Mouse (Mus musculus) adrenal gland, postnatal 25 days (tissue): ENCODE data around the gene Washc4. TPM values are rescaled to one million over a fixed set of nuclear protein-coding genes. Genes with fewer than 3 reads are reported as not detected.

Experiments used
- DNase-seq: peaks from one replicate; pipeline ENCODE4 v3.0.0; 2021; ENCODE audit warnings: mixed read lengths
- total RNA-seq: library from RNA; stranded (reverse); gene quantifications from 2 replicates; pipeline ENCODE4 v1.2.3, GENCODE M21; 2021

The Washc4 gene
- total RNA-seq, 1 experiment from 2014 or later: 26.5 TPM

DNA sequence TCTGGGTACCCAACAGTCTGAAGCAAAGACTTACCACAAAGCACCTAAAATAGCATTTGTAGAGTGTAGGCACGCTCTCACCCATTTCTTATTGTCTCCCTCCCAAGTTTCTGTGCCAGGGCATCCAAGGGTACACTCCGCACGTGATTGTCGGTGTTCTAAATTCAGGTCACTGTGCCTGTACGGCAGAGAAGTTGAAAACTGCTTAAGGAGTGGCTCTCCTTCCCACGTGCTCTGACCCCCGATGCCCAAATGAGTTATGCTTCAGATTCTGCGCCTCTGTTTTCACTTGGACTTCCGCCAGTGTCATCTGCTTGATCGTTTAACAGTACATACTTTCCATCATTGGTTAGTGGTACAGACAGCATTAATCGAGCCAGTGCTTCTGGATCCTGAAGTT is 57.1 kb downstream of the Washc4 start:
- no peak for DNase-seq

DNA sequence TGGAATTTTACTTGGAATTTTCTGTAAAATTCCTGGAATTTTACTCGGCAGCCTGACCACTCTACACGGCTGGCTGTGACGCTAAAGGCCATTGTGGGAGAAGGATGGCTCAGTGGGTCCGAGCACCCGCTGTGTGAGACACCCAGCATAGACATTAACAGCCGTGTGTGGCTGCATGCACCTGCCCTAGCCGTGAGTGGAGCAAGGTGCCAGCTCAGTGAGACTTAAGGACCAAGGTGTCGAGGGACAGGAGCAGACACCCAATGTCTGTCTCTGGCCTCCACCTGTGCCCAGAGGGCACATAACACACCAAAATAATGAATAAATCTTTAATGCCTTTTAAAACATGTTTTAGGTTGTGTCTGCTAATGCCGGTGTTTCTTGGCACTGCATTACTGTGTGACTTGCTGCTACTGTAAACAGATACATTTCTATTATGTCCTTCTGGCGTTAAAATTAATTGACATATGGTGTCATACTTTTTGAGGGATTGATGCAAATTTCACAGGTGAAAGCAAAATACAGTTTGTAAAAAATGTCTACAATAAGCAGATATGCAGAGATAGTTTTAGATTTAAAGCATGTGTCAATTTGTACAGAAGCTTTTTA is 60.5 kb downstream of the Washc4 start:
- DNase-seq: no peak

DNA sequence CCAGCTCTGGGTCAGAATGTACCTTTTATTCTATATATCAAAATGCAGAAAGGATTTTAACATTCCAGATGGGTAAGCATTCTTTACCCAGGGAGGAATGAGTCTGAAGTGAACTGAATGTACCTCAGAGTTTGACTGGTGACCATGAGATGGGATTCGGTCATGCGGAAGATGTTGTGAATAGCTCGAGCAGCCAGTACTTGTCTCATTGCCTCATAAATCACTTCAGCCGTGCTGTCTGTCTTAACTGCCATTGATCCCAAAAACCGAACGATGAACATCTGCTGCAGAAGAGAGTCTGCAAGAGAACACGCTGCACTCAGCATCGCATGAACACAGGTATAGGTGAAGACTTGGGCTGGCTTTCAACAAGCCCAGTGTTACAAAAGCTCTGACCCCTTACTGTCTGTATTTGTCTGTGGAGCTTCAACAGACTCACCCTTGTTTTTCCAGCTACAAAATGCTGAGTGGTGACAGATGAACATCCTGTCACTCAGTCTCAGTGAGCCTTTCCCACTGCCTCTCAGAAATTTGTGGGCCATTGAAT is 62.2 kb downstream of the Washc4 start:
- no peak for DNase-seq

DNA sequence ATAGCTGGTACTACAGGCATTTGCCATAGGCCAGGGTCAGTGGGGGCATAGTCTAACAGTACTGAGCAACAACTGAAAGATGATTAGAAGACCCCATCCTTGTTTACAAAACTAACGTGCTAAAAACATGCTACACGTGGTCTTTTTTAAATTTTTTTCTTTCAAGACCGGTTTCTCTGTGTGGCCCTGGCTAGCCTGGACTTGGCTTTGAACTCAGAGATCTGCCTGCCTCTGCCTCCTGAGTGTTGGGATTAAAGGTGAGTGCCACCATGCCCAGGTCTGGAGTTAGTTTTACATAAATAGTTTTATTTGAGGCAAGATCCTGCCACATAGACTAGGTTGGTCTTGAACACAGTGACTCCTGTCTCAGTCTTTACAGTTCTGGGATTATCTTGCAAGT is 63.6 kb downstream of the Washc4 start:
- no peak for DNase-seq

DNA sequence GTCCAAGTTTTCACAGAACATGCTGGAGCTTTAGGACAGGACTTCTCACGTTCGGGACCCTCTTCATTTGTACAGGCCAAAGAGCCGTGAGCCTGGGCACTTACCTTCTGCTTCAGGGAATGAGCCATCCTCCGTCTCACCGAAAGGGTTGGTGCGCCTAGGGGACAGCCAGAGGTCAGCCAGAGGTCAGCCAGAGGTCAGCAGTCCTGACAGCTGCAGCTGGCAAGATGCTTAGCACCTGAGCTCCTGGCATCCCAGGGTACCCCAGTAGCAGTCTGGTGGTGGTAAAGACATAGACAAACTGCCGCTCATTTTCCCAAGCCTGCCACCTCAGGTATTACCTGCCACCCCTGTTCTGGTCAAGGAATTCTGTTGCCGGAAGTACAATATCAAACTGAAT is 65.0 kb downstream of the Washc4 start:
- no peak for DNase-seq

DNA sequence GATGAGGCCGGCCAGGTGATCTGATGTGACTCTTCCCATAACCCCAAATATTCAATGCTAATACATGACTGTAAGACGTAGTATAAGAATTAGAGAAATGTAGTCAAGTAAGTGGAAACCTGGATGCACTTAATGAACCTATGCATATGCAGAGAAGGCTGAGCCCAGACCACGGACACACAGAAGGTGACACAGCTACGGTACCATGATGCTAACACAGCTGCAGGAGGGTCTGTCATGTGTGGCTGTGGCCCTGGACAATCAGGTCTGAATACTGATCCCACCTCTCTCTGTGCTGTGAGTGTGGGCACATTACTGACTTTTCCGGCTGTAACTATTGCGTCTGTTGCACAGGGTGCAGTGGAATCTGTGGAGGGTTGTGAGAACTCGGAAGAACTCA is 67.0 kb downstream of the Washc4 start:
- DNase-seq: no peak

DNA sequence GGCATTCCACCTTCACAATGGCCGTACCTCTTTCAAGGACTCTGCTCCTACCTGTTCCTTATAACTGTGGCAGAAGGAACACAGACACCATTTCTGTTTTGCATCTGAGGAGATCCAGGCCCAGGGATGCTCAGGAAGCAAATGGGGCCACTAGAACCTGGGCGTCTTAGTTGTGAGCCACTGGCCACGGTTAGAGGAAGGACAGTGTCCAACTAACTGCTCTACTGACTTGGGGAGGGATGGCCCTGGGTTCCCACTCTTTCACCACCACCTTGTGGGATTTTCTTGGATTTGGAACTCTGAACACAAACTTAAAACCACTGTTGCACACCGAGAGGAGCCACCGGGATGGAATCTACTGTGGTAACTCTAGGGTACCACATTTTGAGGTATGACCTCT is 68.3 kb downstream of the Washc4 start:
- DNase-seq: no peak

DNA sequence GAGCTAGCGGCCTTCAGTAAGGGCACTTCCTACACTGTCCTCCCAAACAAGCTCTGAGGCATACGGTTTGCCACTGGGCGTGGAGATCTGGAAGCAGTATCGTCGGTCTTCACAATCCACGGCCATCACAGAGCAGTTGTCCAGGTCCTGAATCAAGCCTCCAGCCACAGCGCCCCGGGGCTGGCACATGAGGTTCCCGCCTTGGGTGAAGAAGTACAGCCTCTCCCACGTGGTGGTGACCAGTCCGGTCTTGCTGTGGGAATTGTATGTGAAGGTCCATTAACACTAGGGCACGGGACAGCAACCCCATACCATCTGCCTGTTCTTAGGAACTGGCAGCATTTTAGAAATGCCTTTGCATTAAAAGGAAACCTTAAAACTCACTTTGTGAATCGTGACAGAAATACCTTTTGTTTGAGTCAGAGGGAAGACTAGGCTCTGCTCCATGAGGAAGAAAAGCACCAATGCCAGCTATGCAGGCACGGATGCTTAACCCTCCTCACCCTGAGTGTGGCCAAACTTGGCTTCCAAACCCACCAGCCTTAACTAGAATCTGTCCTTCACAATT is 69.2 kb downstream of the Washc4 start:
- no peak for DNase-seq

DNA sequence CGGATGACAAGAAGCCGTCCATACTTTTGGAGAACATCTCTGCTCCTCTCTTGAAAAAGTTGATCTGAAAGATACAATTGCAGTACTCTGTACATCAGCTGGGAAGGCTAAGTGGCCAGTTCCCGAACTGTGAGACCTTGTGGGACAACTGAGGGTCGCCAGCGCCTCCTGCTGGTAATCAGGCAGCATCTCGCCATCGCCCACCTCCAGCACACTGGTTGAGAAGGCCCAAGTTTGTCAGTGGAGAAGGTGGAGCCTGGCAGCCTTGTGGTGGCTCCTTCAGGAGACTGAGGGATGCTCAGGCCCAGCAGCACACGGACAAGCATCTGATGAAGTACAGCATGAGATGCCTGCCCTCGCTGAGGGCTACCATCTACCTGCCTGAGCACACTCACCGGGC is 73.8 kb downstream of the Washc4 start:
- peak; percentile 34 for DNase-seq

DNA sequence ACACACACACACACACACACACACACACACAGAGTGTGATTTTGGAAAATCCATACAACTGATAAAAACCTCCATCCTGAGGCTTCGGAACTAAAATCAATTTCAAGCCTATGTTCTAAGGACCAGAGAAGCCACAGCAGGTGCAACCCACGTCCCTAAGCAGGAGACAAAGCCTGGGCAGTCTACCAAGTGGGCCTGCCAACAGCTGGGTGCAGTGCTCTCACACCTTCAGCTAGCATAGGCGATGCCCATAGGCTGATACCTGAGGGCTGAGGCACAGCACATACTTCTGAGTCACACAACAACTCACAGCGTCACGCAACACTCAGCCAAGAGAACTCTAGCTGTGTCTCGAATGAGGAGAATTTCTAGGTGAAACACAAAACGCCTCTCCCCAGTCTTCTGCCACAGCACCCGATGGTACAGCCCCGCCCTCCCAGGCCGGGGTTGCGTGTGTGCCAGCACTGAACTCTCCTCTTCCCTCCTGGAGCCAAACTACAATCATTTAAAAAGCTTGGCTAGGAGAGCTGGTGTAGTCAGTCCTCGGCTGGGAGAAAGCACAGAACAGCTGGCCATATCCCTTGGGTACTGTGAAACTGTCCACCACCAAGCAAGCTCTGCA is 75.4 kb downstream of the Washc4 start:
- no peak for DNase-seq

DNA sequence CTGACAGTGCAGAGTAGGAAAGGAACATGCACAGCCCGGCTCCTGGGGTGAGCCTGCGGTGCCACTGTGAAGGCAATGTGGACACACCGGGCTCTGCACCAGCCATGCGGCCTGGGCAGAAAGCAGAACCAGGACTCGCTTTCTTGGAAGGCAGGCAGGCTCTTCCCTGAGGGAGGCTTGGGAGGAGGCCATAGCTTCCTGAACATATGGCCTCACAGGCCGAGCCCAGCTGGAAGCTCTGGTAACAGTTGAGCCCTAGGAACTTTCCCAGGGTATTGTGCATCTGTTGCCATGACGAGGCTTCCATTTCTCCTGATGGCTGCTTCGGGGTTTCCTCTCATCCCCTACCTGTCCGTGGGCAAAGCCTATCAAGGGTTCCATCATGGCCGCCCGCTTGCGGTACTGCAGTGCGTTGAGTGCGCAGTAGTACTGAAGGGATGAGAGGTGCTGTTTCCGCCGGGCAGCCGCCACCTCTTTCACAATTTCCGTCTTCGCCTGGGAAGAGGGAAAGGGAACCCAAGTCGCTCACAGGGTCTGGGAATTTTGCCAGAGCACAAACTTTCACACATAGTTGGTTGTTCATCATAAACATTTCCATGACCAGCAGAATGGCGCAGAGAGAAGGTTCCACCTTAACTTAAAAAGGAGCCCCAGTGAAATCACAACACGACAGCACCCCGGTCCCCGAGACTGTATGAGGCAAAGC is 77.0 kb downstream of the Washc4 start:
- DNase-seq: no peak

DNA sequence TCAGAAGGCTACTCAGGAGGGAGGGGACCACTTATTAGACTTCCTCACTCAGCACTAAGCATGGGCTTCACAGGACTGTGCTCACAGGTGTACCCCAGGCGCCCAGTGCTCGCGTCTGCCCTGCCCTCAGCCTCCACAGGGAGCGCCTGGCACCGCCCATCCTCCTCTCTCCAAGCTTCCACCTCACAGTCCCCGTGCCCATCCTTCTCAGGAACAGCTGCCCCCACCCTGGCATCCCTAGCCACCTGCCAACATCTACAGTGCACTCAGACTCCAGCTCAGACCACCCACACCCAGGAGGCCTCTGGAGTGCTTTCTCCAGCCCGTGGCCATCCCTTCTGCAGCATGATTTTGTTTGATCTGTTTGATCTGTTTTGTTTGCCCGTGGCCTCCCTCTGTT is 80.5 kb downstream of the Washc4 start:
- DNase-seq: no peak

DNA sequence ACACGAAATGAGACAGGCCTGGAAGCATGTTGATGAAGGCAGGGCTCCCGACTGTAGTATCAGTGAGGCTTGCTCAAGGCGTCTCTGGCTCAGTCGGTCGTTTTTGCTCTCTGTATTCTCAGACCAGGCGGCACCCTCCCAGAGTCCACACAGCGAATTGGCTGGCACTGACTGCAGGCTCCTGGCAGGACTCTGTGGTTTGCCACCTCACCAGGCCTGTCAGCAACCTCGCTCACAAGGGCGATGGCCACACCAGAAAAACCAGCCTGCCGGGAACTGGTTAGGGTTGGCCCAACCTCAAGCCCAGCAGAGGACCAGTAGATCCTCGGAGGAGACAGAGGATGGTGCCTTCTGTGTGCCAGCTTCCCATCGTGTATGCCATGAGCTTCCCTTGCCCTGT is 81.3 kb downstream of the Washc4 start:
- no peak for DNase-seq

DNA sequence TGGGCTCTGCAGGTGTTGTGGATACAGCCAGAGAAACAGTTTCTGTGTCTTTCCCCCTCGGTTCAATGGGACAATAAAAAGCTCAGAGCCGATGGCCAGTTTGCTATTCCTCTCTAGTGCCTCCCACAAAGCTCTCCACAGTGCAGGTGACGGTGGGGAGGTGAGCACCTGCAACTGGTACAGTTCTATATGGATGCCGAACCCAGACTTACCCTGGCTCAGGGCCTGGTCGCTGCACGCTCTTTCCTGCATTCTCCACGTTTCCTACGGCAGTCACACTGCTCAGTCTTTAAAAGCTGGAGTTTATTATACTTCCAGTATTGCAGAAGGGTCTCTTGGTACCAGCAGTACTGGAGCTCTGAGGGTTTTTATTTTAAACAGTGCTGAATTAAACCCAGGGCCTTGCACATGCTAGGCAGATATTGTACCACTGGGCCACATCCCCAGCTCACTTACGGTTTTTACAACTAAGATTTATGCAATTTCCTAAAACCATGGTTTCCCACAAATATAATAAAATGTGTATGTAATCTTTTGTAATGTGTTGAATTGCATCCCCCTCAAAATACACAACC is 83.6 kb downstream of the Washc4 start:
- DNase-seq: no peak

DNA sequence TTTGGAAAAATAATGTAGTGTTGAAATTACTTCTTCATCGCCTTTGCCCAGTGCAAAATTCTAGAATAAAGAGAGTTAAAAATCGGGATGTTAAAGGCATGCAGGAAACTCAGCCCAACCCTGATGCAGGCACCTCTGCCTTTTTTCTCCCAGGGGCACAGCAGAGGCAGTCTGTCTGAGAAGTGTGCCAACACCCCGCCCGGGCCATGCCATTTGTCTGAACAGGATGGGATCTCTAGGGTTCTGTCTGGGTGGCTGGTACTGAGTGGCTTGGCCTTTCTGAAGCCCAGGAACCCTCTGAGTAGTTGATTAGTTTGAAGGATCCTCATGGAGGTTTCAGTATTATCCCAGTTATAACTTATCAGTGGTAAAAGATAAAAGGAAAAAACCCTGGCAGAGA is 84.7 kb downstream of the Washc4 start:
- no peak for DNase-seq

DNA sequence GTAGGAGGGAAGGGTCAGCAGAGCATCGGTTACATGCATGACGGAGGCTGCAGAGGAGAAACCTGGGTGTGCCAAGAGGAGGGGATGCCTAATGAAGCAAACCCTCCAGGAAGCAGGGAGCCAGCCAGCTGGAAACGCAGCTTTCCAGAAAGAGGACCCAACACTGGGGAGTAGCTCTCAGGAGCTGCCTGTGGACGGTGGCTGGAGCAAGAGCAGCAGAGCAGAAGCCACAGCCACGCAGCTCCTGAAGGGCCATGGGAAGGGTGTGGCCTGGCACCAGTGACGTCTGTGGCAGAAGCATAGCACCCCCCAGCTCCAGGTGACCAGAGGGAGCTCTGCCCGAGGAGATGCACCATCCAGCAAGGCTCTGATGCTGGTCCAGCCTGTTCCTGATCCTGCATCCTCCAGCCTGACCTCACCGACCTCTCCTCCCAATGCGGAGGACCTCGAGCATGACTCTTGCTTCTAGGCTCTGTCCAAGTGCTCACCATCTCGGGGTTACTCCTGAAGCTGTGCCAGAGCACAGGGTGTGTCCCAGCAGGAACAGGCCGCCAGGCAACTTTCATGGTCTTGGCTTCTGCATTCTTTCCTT is 85.7 kb downstream of the Washc4 start:
- DNase-seq: no peak

DNA sequence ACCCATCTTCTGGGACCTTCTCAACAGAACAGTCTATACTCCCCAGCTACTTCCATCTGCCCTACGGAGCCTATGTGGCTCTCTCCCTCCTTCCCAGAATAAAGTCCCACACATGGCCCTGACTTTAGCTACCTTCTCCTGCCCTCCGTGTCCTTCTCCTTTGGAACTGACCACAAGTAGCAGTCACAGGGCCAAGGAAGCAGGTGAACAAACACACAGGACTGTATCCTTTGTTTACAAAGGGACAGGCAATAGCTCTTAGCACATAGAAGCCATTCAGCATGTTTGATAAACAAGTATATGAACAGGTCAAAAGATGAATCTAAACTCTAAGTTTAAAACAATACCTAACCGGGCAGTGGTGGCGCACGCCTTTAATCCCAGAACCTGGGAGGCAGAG is 86.3 kb downstream of the Washc4 start:
- no peak for DNase-seq

DNA sequence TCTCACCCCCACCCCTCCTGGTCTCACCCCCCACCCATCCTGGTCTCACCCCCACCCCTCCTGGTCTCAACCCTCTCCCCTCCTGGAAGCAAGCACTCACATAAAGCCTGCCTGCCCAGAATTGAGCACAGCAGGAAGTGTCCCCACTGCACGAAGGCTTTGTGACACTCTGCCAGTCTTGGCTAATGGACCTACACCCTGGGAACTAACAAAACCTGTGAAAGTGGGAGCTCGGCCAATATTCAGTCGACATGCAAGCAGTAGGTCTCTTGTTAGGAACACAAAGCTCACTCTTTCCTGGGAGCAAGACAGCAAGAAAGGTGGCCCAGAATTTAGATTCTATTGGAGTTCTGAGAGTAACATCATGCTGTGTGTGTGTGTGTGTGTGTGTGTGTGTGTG is 87.3 kb downstream of the Washc4 start:
- DNase-seq: no peak

DNA sequence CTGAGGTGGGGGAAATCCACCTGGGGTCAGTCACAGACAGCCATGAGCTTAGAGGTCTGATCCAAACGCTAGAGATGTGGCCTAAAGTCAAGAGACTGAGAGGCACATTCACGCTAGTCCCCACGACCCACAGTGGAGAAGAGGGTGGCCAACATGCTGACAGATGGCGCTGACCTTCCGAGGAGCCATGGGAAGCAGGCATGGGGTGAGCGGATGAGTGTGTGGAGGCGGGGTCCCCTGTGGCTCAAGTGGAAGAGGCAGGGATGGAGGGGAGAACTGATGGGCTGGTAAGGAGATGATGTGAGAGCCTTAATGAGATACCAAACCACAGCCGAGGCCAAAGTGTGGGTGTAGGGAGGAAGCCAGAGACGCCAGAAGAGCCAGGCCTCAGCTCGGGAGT is 88.2 kb downstream of the Washc4 start:
- DNase-seq: no peak

DNA sequence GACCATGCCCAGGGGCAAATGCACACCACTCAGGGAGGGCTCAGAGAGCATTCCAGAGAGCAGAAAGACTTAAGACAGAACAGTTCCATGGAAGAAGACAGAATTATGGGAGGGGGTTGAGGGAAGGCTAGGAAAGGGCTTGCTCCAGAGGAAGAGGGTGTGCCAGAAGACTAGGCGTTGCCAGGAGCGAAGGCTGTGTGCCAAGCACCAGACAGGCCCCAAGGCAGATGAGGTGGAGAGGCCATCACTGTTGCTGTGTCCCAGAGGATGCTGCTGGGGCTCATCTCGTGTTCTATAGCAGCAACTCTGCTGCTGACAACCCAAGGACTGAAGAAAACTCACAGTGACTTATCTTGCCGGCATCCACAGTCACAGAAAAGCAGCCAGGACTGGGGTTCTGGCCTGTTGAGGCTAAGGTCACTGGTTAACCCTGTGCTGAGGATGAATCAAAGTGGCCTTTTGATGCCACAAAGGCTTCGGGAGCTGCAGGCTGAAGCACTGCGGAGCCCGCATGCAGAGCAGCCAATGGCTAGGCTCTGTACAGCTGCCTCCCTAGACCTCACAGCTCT is 89.3 kb downstream of the Washc4 start:
- no peak for DNase-seq

DNA sequence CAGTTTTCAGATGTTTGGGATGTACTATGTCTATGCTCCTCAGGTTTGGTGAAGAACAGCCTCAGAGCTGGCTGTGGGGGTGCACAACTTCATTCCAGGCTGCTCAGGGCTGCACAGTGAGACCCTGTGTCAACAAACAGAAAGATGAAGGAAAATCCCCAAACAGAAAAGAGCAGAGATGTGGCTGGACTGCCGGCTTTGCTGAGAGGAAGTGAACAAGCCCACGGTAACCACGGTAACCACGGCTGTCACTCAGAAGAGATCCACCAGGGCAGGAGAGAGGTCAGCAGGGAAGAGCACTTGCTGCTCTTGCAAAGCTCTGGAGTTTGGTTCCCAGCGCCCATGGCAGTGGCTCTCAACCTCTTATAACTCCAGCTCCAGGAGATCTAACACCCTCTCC is 90.9 kb downstream of the Washc4 start:
- no peak for DNase-seq

DNA sequence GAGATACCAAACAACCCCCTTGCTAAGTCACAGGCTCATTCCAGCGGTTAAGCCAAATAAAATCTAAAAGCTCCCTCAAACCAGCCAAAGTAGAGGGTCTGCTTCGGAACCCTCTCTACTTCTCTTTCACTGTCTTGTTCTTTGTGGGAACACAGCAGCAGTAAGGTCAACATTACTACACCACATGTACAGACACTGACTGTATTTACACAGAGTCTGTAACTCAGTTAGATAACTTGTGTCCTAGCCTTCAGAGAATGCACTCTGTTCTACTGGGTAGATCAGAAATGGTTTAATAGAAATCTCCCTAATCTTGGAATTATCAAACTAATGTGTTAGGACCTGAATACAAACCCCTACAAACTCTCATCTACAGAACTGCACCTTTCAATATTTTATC is 92.6 kb downstream of the Washc4 start:
- no peak for DNase-seq
